Mouse (Mus musculus) midbrain, embryonic 12.5 days (tissue): Measurements from ENCODE around the gene Kcnk4. TPM values are rescaled to one million over a fixed set of nuclear protein-coding genes. Genes with fewer than 3 reads are reported as not detected.
"Not testable (repeated sequence)": the region's sequence is repeated elsewhere in the genome, so short reads cannot be mapped to it uniquely, and the experiment has no call there.

Experiments
- ATAC-seq: fragments of 200-750 bp; cut with Nextera tagmentation; 2 replicates; pipeline ENCODE4 v1.8.0; 2017; ENCODE audit warnings: low read depth, moderate TSS enrichment, moderate library complexity; ENCODE audit not compliant: low FRiP score
- H3K27ac ChIP-seq: fragments of 300-500 bp; sonication (generic); replicated peaks from 2 replicates; pipeline ENCODE4 v1.5.1; 2016; ENCODE audit warnings: mild to moderate bottlenecking
- H3K27me3 ChIP-seq: fragments of 300-500 bp; sonication (generic); 2 replicates; pipeline ENCODE4 v1.6.1; 2016; ENCODE audit warnings: mild to moderate bottlenecking
- H3K36me3 ChIP-seq: fragments of 300-500 bp; sonication (generic); 2 replicates; pipeline ENCODE4 v1.6.1; 2016
- H3K4me1 ChIP-seq: fragments of 300-500 bp; sonication (generic); 2 replicates; pipeline ENCODE4 v1.6.1; 2016
- H3K4me2 ChIP-seq: fragments of 300-500 bp; sonication (generic); replicated peaks from 2 replicates; pipeline ENCODE4 v1.6.1; 2016; ENCODE audit warnings: mild to moderate bottlenecking, moderate library complexity
- H3K4me3 ChIP-seq: fragments of 300-500 bp; sonication (generic); 2 replicates; pipeline ENCODE4 v1.5.1; 2016; ENCODE audit warnings: mild to moderate bottlenecking
- H3K9ac ChIP-seq: fragments of 300-500 bp; sonication (generic); replicated peaks from 2 replicates; pipeline ENCODE4 v1.6.1; 2016; ENCODE audit warnings: mild to moderate bottlenecking, moderate library complexity
- H3K9me3 ChIP-seq: fragments of 300-500 bp; sonication (generic); 2 replicates; pipeline ENCODE4 v1.6.1; 2016; ENCODE audit warnings: mild to moderate bottlenecking
- WGBS: fragments of 180-500 bp; shearing (Covaris S2); methylation state at CpG from one replicate; pipeline ENCODE4 v1.1.7; 2016; 5-methylcytosine and 5-hydroxymethylcytosine counted together
- polyA plus RNA-seq: library from polyadenylated mRNA; unstranded; fragments of >200 nt; fragmentation: Nextera tagmentation; extraction: Ambion mirVana; gene quantifications from 2 replicates; pipeline ENCODE4 v1.2.1, GENCODE M21; 2016

Kcnk4 gene
- polyA plus RNA-seq, 1 experiment from 2014 or later, result 0.19 TPM

- peaks cover 24% of the 10 kb centered on the region for H3K4me1 ChIP-seq
- no peak overlapping the region for H3K27ac ChIP-seq
- H3K27me3 ChIP-seq, result peaks cover 13% of the 10 kb centered on the region
- 88% methylated on average over 4 of the region's 4 CpGs for WGBS
- H3K36me3 ChIP-seq, result peaks cover 11% of the 10 kb centered on the region
- no peak overlapping the region for H3K9ac ChIP-seq
- H3K4me3 ChIP-seq, result no peak overlapping the region
- H3K4me2 ChIP-seq, result no peak overlapping the region
- H3K9me3 ChIP-seq, result no peaks in the 10 kb centered on the region
- no peak for ATAC-seq
Measured at GRCm38 (mm10) chr19:6918321-6918720, 16.0 kb downstream of the Kcnk4 start.

- no peaks in the 10 kb centered on the region for H3K27me3 ChIP-seq
- H3K36me3 ChIP-seq, result peaks cover 29% of the 10 kb centered on the region
Measured at GRCm38 (mm10) chr19:6916496-6916895, 17.8 kb downstream of the Kcnk4 start.

GRCm38 (mm10) chr19:6915276-6915675, 19.0 kb downstream of the Kcnk4 start:
- WGBS, result 90% methylated on average over 4 of the region's 4 CpGs
- Histone ChIP-seq H3K36me3 (peaks cover 34% of the 10 kb centered on the region), H3K27me3 (no peaks in the 10 kb centered on the region), H3K4me1 (peaks cover 19% of the 10 kb centered on the region), H3K9ac (no peak overlapping the region), H3K27ac (no peak overlapping the region), H3K4me2 (no peak overlapping the region), H3K4me3 (no peak overlapping the region), H3K9me3 (no peaks in the 10 kb centered on the region)
- ATAC-seq, result no peak

More at GRCm38 (mm10) chr19:6916496-6916895, 17.8 kb downstream of the Kcnk4 start:
- Histone ChIP-seq H3K9me3 (no peaks in the 10 kb centered on the region), H3K4me2 (no peak overlapping the region), H3K4me3 (no peak overlapping the region), H3K4me1 (peaks cover 18% of the 10 kb centered on the region), H3K9ac (no peak overlapping the region), H3K27ac (no peak overlapping the region)
- WGBS, result 85% methylated on average over 4 of the region's 4 CpGs
- ATAC-seq, result no peak

GRCm38 (mm10) chr19:6914540-6914939, 19.8 kb downstream of the Kcnk4 start:
- ATAC-seq, result no peak
- no peak overlapping the region for H3K4me3 ChIP-seq
- peaks cover 34% of the 10 kb centered on the region for H3K36me3 ChIP-seq
- peaks cover 12% of the 10 kb centered on the region for H3K4me1 ChIP-seq
- no peaks in the 10 kb centered on the region for H3K9me3 ChIP-seq
- H3K27me3 ChIP-seq, result no peaks in the 10 kb centered on the region
- H3K4me2 ChIP-seq, result no peak overlapping the region
- no peak overlapping the region for H3K9ac ChIP-seq
- H3K27ac ChIP-seq, result no peak overlapping the region
- 88% methylated on average over 9 of the region's 9 CpGs for WGBS

GRCm38 (mm10) chr19:6913991-6914390, 20.3 kb downstream of the Kcnk4 start:
- ATAC-seq, result no peak
- H3K9me3 ChIP-seq, result no peaks in the 10 kb centered on the region
- H3K4me2 ChIP-seq, result no peak overlapping the region
- no peak overlapping the region for H3K9ac ChIP-seq
- H3K27me3 ChIP-seq, result no peaks in the 10 kb centered on the region
- peaks cover 13% of the 10 kb centered on the region for H3K4me1 ChIP-seq
- WGBS, result 88% methylated on average over 11 of the region's 11 CpGs
- H3K27ac ChIP-seq, result no peak overlapping the region
- H3K4me3 ChIP-seq, result no peak overlapping the region
- H3K36me3 ChIP-seq, result peaks cover 34% of the 10 kb centered on the region

- Histone ChIP-seq H3K4me1 (peaks cover 23% of the 10 kb centered on the region), H3K9ac (no peak overlapping the region), H3K27ac (no peak overlapping the region), H3K4me2 (no peak overlapping the region), H3K27me3 (no peaks in the 10 kb centered on the region), H3K36me3 (peaks cover 34% of the 10 kb centered on the region), H3K4me3 (no peak overlapping the region), H3K9me3 (no peaks in the 10 kb centered on the region)
- no peak for ATAC-seq
- WGBS, result 88% methylated on average over 6 of the region's 6 CpGs
Measured at GRCm38 (mm10) chr19:6913036-6913435, 21.3 kb downstream of the Kcnk4 start.

- peaks cover 28% of the 10 kb centered on the region for H3K4me1 ChIP-seq
- peaks cover 34% of the 10 kb centered on the region for H3K36me3 ChIP-seq
- no peak overlapping the region for H3K4me2 ChIP-seq
- H3K27me3 ChIP-seq, result no peaks in the 10 kb centered on the region
- no peaks in the 10 kb centered on the region for H3K9me3 ChIP-seq
- H3K4me3 ChIP-seq, result 0 out of 2 replicates have a peak overlapping the region, but pooled peaks have one; percentile 0
- WGBS, result 94% methylated on average over 15 of the region's 15 CpGs
- no peak overlapping the region for H3K27ac ChIP-seq
- H3K9ac ChIP-seq, result no peak overlapping the region
- ATAC-seq, result no peak
Measured at GRCm38 (mm10) chr19:6912205-6912970, 21.9 kb downstream of the Kcnk4 start.

- Histone ChIP-seq H3K27me3 (no peaks in the 10 kb centered on the region), H3K9ac (no peak overlapping the region; the same call in 1 of the 2 replicates), H3K27ac (no peak overlapping the region), H3K4me2 (peak overlapping the region; percentile 88), H3K4me1 (peaks cover 28% of the 10 kb centered on the region), H3K36me3 (peaks cover 42% of the 10 kb centered on the region), H3K4me3 (peak overlapping the region; percentile 60), H3K9me3 (no peaks in the 10 kb centered on the region)
- no peak for ATAC-seq
- 82% methylated on average over 19 of the region's 19 CpGs for WGBS
Measured at GRCm38 (mm10) chr19:6911101-6912074, 22.9 kb downstream of the Kcnk4 start.

GRCm38 (mm10) chr19:6910306-6910705, 24.0 kb downstream of the Kcnk4 start:
- not testable (repeated sequence) for H3K27me3 ChIP-seq, H3K9me3 ChIP-seq
- peak overlapping the region; percentile 88 for H3K4me2 ChIP-seq
- peak; percentile 39 for ATAC-seq
- WGBS, result under 1% methylated on average over 30 of the region's 30 CpGs
- peaks cover 52% of the 10 kb centered on the region for H3K36me3 ChIP-seq
- H3K4me1 ChIP-seq, result peaks cover 28% of the 10 kb centered on the region
- H3K4me3 ChIP-seq, result peak overlapping the region; percentile 60
- H3K27ac ChIP-seq, result peak overlapping the region; percentile 96
- peak overlapping the region; percentile 79 for H3K9ac ChIP-seq

GRCm38 (mm10) chr19:6909507-6910289, 24.6 kb downstream of the Kcnk4 start, which contains the start of the genes Trmt112 and Prdx5:
TSS of gene Trmt112 (plus strand) at chr19:6909698.
TSS of gene Prdx5 (minus strand) at chr19:6910106.
- ATAC-seq, result peak; percentile 90
- H3K4me3 ChIP-seq, result peak within 1 kb of the TSS; percentile 60
- H3K9me3 ChIP-seq, result no peaks in the 10 kb centered on the region
- WGBS, result 0% methylated on average over 65 of the region's 65 CpGs
- H3K27me3 ChIP-seq, result no peaks in the 10 kb centered on the region
- peak within 1 kb of the TSS; percentile 96 for H3K27ac ChIP-seq
- peaks cover 28% of the 10 kb centered on the region for H3K4me1 ChIP-seq
- peak within 1 kb of the TSS; percentile 88 for H3K4me2 ChIP-seq
- peaks cover 57% of the 10 kb centered on the region for H3K36me3 ChIP-seq
- peak within 1 kb of the TSS; percentile 79 for H3K9ac ChIP-seq

- H3K9me3 ChIP-seq, result no peaks in the 10 kb centered on the region
- no peaks in the 10 kb centered on the region for H3K27me3 ChIP-seq
- H3K4me1 ChIP-seq, result peaks cover 28% of the 10 kb centered on the region
- H3K36me3 ChIP-seq, result peaks cover 54% of the 10 kb centered on the region
- ATAC-seq, result no peak
- H3K27ac ChIP-seq, result peak overlapping the region; percentile 96
- H3K4me2 ChIP-seq, result peak overlapping the region; percentile 88
- peak overlapping the region; percentile 79 for H3K9ac ChIP-seq
- H3K4me3 ChIP-seq, result peak overlapping the region; percentile 60
- 13% methylated on average over 11 of the region's 11 CpGs for WGBS
Measured at GRCm38 (mm10) chr19:6909021-6909420, 25.3 kb downstream of the Kcnk4 start.
